Mouse (Mus musculus) midbrain, embryonic 10.5 days (tissue): ENCODE results near the gene Erbb3. TPM values are rescaled to one million over a fixed set of nuclear protein-coding genes. Genes with fewer than 3 reads are reported as not detected.

Source experiments
- DNase-seq: peaks from one replicate; pipeline ENCODE4 v3.0.0-alpha.2; 2017; ENCODE audit warnings: low spot score
- H3K27ac ChIP-seq: fragments of 300-500 bp; sonication (generic); replicated peaks from 2 replicates; pipeline ENCODE4 v1.5.1; 2016; ENCODE audit warnings: mild to moderate bottlenecking
- H3K27me3 ChIP-seq: fragments of 300-500 bp; sonication (generic); 2 replicates; pipeline ENCODE4 v1.6.1; 2016; ENCODE audit warnings: low read depth, mild to moderate bottlenecking; ENCODE audit not compliant: poor library complexity, severe bottlenecking
- H3K36me3 ChIP-seq: fragments of 300-500 bp; sonication (generic); 2 replicates; pipeline ENCODE4 v1.6.1; 2016; ENCODE audit warnings: mild to moderate bottlenecking, moderate library complexity
- H3K4me1 ChIP-seq: fragments of 300-500 bp; sonication (generic); 2 replicates; pipeline ENCODE4 v1.6.1; 2016
- H3K4me3 ChIP-seq: fragments of 300-500 bp; sonication (generic); 2 replicates; pipeline ENCODE4 v1.5.1; 2016; ENCODE audit warnings: mild to moderate bottlenecking, moderate library complexity
- H3K9me3 ChIP-seq: fragments of 300-500 bp; sonication (generic); replicated peaks from 2 replicates; pipeline ENCODE4 v1.6.1; 2016; ENCODE audit warnings: mild to moderate bottlenecking
- WGBS: fragments of 180-500 bp; shearing (Covaris S2); methylation state at CpG from one replicate; pipeline ENCODE4 v1.1.7; 2016; 5-methylcytosine and 5-hydroxymethylcytosine counted together
- polyA plus RNA-seq: library from polyadenylated mRNA; unstranded; fragments of >200 nt; fragmentation: Nextera tagmentation; extraction: Ambion mirVana; gene quantifications from 2 replicates; pipeline ENCODE4 v1.2.1, GENCODE M21; 2016

Gene Erbb3
- polyA plus RNA-seq, 1 experiment from 2014 or later, result 1.4 TPM

GRCm38 (mm10) chr10:128547361-128548032, 42.0 kb downstream of the Erbb3 start, which contains the start of gene Zc3h10:
Gene Zc3h10, minus strand, starts transcription at chr10:128547774.
- DNase-seq, result peak; percentile 95
- WGBS, result under 1% methylated on average over 49 of the region's 50 CpGs

GRCm38 (mm10) chr10:128546787-128547186, 42.7 kb downstream of the Erbb3 start:
- WGBS, result 31% methylated on average over 7 of the region's 7 CpGs
- peaks cover 32% of the 10 kb centered on the region for H3K4me1 ChIP-seq
- peak overlapping the region; percentile 84 for H3K4me3 ChIP-seq
- no peaks in the 10 kb centered on the region for H3K9me3 ChIP-seq
- no peak for DNase-seq
- peak overlapping the region; percentile 97 for H3K27ac ChIP-seq
- H3K27me3 ChIP-seq, result no peaks in the 10 kb centered on the region
- peaks cover 44% of the 10 kb centered on the region for H3K36me3 ChIP-seq

More at GRCm38 (mm10) chr10:128547361-128548032, 42.0 kb downstream of the Erbb3 start, which contains the start of gene Zc3h10:
- Histone ChIP-seq H3K27me3 (no peaks in the 10 kb centered on the region), H3K27ac (peak within 1 kb of the TSS; percentile 97), H3K4me1 (peaks cover 32% of the 10 kb centered on the region), H3K9me3 (no peaks in the 10 kb centered on the region), H3K36me3 (peaks cover 36% of the 10 kb centered on the region), H3K4me3 (peak within 1 kb of the TSS; percentile 84)

- peaks cover 48% of the 10 kb centered on the region for H3K36me3 ChIP-seq
- peak overlapping the region; percentile 97 for H3K27ac ChIP-seq
- WGBS, result 21% methylated on average over 4 of the region's 4 CpGs
- peaks cover 32% of the 10 kb centered on the region for H3K4me1 ChIP-seq
- no peaks in the 10 kb centered on the region for H3K27me3 ChIP-seq
- H3K9me3 ChIP-seq, result no peaks in the 10 kb centered on the region
- no peak for DNase-seq
- H3K4me3 ChIP-seq, result peak overlapping the region; percentile 84
Measured at GRCm38 (mm10) chr10:128546361-128546760, 43.1 kb downstream of the Erbb3 start.

- 90% methylated on average over 3 of the region's 3 CpGs for WGBS
- H3K27me3 ChIP-seq, result no peaks in the 10 kb centered on the region
- no peaks in the 10 kb centered on the region for H3K9me3 ChIP-seq
- peaks cover 52% of the 10 kb centered on the region for H3K36me3 ChIP-seq
- no peak overlapping the region for H3K27ac ChIP-seq
- DNase-seq, result no peak
- no peak overlapping the region for H3K4me3 ChIP-seq
- H3K4me1 ChIP-seq, result peaks cover 32% of the 10 kb centered on the region
Measured at GRCm38 (mm10) chr10:128545570-128545898, 43.9 kb downstream of the Erbb3 start.

GRCm38 (mm10) chr10:128544674-128545569, 44.5 kb downstream of the Erbb3 start:
- Histone ChIP-seq H3K4me1 (peaks cover 32% of the 10 kb centered on the region), H3K27ac (no peak overlapping the region), H3K36me3 (peaks cover 52% of the 10 kb centered on the region), H3K9me3 (no peaks in the 10 kb centered on the region), H3K4me3 (peak overlapping the region; percentile 1; the same call in 1 of the 2 replicates), H3K27me3 (no peaks in the 10 kb centered on the region)
- WGBS, result 96% methylated on average over 37 of the region's 37 CpGs
- no peak for DNase-seq

GRCm38 (mm10) chr10:128544151-128544657, 45.2 kb downstream of the Erbb3 start:
- Histone ChIP-seq H3K27me3 (no peaks in the 10 kb centered on the region), H3K4me1 (peaks cover 28% of the 10 kb centered on the region), H3K27ac (no peak overlapping the region), H3K36me3 (peaks cover 52% of the 10 kb centered on the region), H3K4me3 (peak overlapping the region; percentile 1; the same call in 1 of the 2 replicates), H3K9me3 (no peaks in the 10 kb centered on the region)
- DNase-seq, result no peak
- WGBS, result 96% methylated on average over 15 of the region's 15 CpGs

- Histone ChIP-seq H3K27ac (no peak overlapping the region), H3K27me3 (no peaks in the 10 kb centered on the region), H3K4me1 (peaks cover 28% of the 10 kb centered on the region), H3K4me3 (no peak overlapping the region), H3K36me3 (peaks cover 52% of the 10 kb centered on the region), H3K9me3 (no peaks in the 10 kb centered on the region)
- no peak for DNase-seq
- 85% methylated on average over 2 of the region's 2 CpGs for WGBS
Measured at GRCm38 (mm10) chr10:128543100-128543499, 46.4 kb downstream of the Erbb3 start.

- H3K27ac ChIP-seq, result no peak overlapping the region
- peaks cover 25% of the 10 kb centered on the region for H3K36me3 ChIP-seq
- no peaks in the 10 kb centered on the region for H3K9me3 ChIP-seq
- H3K27me3 ChIP-seq, result no peaks in the 10 kb centered on the region
- H3K4me1 ChIP-seq, result peaks cover 9% of the 10 kb centered on the region
- WGBS, result 86% methylated on average over 1 of the region's 1 CpGs
- no peak overlapping the region for H3K4me3 ChIP-seq
- no peak for DNase-seq
Measured at GRCm38 (mm10) chr10:128538340-128538870, 51.0 kb downstream of the Erbb3 start.

- Histone ChIP-seq H3K27ac (peak overlapping the region; percentile 3; the same call in 1 of the 2 replicates), H3K9me3 (no peaks in the 10 kb centered on the region), H3K36me3 (peaks cover 5% of the 10 kb centered on the region), H3K4me1 (peaks cover 5% of the 10 kb centered on the region), H3K27me3 (no peaks in the 10 kb centered on the region), H3K4me3 (peak overlapping the region; percentile 37)
- peak; percentile 86 for DNase-seq
- 17% methylated on average over 18 of the region's 18 CpGs for WGBS
Measured at GRCm38 (mm10) chr10:128536266-128536940, 53.0 kb downstream of the Erbb3 start.

- H3K4me3 ChIP-seq, result peak overlapping the region; percentile 37
- 80% methylated on average over 4 of the region's 4 CpGs for WGBS
- H3K27me3 ChIP-seq, result no peaks in the 10 kb centered on the region
Measured at GRCm38 (mm10) chr10:128535624-128536265, 53.7 kb downstream of the Erbb3 start.

GRCm38 (mm10) chr10:128535206-128535605, 54.2 kb downstream of the Erbb3 start:
- Histone ChIP-seq H3K27me3 (no peaks in the 10 kb centered on the region), H3K4me1 (peaks cover 5% of the 10 kb centered on the region), H3K9me3 (no peaks in the 10 kb centered on the region), H3K36me3 (no peaks in the 10 kb centered on the region), H3K27ac (no peak overlapping the region), H3K4me3 (no peak overlapping the region)
- DNase-seq, result no peak
- 86% methylated on average over 2 of the region's 2 CpGs for WGBS

More at GRCm38 (mm10) chr10:128535624-128536265, 53.7 kb downstream of the Erbb3 start:
- Histone ChIP-seq H3K36me3 (no peaks in the 10 kb centered on the region), H3K9me3 (no peaks in the 10 kb centered on the region), H3K4me1 (peaks cover 5% of the 10 kb centered on the region), H3K27ac (peak overlapping the region; percentile 3; the same call in 1 of the 2 replicates)
- DNase-seq, result no peak
